Mouse (Mus musculus) myocyte (in vitro differentiated cells): Measurements from ENCODE around the gene Gm15517. TPM values are rescaled to one million over a fixed set of nuclear protein-coding genes. Genes with fewer than 3 reads are reported as not detected.

Experiments
- H3K27me3 ChIP-seq: one replicate; pipeline ENCODE4 v1.6.1; 2011; ENCODE audit not compliant: control insufficient read depth, insufficient read depth, insufficient read length
- H3K36me3 ChIP-seq: one replicate; pipeline ENCODE4 v1.6.1; 2011; ENCODE audit not compliant: control insufficient read depth, insufficient read depth
- H3K4me2 ChIP-seq: one replicate; pipeline ENCODE4 v1.6.1; 2011; ENCODE audit warnings: low read depth, control low read depth
- H3K4me3 ChIP-seq: one replicate; pipeline ENCODE4 v1.5.1; 2011; ENCODE audit warnings: mild to moderate bottlenecking, control low read depth, moderate library complexity
- H3K79me2 ChIP-seq: one replicate; pipeline ENCODE4 v1.6.1; 2011; ENCODE audit not compliant: control insufficient read depth, insufficient read depth
- H3ac ChIP-seq: one replicate; pipeline ENCODE4 v1.6.1; 2011; ENCODE audit not compliant: control insufficient read depth, insufficient read length
- CEBPB ChIP-seq: IDR thresholded peaks from 2 replicates; pipeline ENCODE4 v1.6.1; 2011; ENCODE audit warnings: mild to moderate bottlenecking, moderate library complexity; ENCODE audit not compliant: poor library complexity, insufficient read depth, severe bottlenecking
- E2F4 ChIP-seq: IDR thresholded peaks from one replicate; pipeline ENCODE4 v1.6.1; 2011; ENCODE audit warnings: mild to moderate bottlenecking, control low read depth, moderate library complexity; ENCODE audit not compliant: insufficient read depth
- MAX ChIP-seq: IDR thresholded peaks from one replicate; pipeline ENCODE4 v1.6.1; 2011; ENCODE audit warnings: low read depth, mild to moderate bottlenecking, control low read depth
- MYOD1 ChIP-seq, 3 experiments: IDR thresholded peaks; one replicate each; pipeline ENCODE4 v1.6.1; 2011; ENCODE audit warnings: control low read depth in 2 of 3, low read depth in 2 of 3, mild to moderate bottlenecking in 2 of 3, moderate library complexity in 1 of 3; ENCODE audit not compliant: insufficient read length in 2 of 3, control insufficient read depth in 1 of 3
- MYOG ChIP-seq, 3 experiments: IDR thresholded peaks; one replicate each; pipeline ENCODE4 v1.6.1; 2011; ENCODE audit warnings: control low read depth in 2 of 3, low read depth in 2 of 3, mild to moderate bottlenecking in 2 of 3; ENCODE audit not compliant: insufficient read length in 2 of 3, control insufficient read depth in 1 of 3, insufficient read depth in 1 of 3
- POLR2A ChIP-seq: IDR thresholded peaks from one replicate; pipeline ENCODE4 v1.6.1; 2011; ENCODE audit warnings: low read depth, mild to moderate bottlenecking, control low read depth, moderate library complexity; ENCODE audit not compliant: insufficient read length
- POLR2AphosphoS2 ChIP-seq: IDR thresholded peaks from one replicate; pipeline ENCODE4 v1.6.1; 2011; ENCODE audit warnings: low read depth, control low read depth; ENCODE audit not compliant: insufficient read length
- REST ChIP-seq: IDR thresholded peaks from one replicate; pipeline ENCODE4 v1.6.1; 2011; ENCODE audit warnings: mild to moderate bottlenecking, control low read depth, moderate library complexity; ENCODE audit not compliant: insufficient read depth, insufficient read length
- SRF ChIP-seq: IDR thresholded peaks from one replicate; pipeline ENCODE4 v1.6.1; 2011; ENCODE audit warnings: low read depth; ENCODE audit not compliant: control insufficient read depth, insufficient read length
- TCF12 ChIP-seq: IDR thresholded peaks from one replicate; pipeline ENCODE4 v1.6.1; 2011; ENCODE audit warnings: mild to moderate bottlenecking, control low read depth; ENCODE audit not compliant: poor library complexity, insufficient read depth, severe bottlenecking
- TCF3 ChIP-seq: IDR thresholded peaks from one replicate; pipeline ENCODE4 v1.6.1; 2011; ENCODE audit warnings: low read depth, control low read depth; ENCODE audit not compliant: insufficient read length
- USF1 ChIP-seq: IDR thresholded peaks from one replicate; pipeline ENCODE4 v1.6.1; 2011; ENCODE audit warnings: low read depth, mild to moderate bottlenecking, control low read depth, moderate library complexity
- polyA plus RNA-seq: library from polyadenylated mRNA; unstranded; fragments of >200 nt; fragmentation: generic; extraction: Trizol; gene quantifications from one replicate; pipeline ENCODE4 v1.2.1, GENCODE M21; 2012; ENCODE audit warnings: missing spikeins

Gene Gm15517
- polyA plus RNA-seq, 1 experiment: not detected

DNA sequence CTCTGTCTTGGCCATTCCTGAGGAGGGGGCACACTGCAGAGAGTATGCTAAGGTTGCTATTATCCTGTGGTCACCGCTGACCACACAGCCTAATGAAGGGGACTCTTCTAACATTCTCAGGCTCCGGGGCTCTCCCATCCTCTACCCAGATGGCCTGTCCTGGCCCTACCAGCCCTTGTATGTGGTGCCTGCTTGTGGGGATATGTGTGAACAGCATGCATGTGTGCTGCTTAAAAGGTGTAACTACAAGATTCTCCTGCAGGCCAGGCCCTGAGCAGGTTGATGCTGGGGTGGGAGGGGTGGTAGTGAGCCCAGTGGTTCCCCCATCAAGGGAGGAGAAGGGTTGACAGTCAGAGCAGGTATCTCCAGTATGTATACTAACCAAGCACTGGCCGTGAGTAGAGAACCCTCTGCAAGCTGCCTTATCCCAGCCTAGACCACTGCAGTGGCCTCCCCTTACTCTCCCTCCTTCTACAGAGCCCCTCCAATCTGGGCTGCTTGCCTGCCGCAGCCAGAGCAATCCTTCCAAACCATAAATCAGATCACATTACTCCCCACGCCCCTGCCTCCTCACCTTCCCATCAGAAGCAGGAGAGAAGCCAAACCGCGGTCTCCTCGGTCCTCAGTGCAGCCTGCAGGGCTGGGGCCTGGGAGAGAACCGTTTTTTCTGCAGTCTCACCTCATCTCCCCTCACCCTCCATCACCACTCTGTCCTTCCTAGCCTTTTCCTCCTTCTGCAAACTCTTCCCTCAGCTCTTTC is 46.2 kb downstream of the Gm15517 start:
- H3K79me2 ChIP-seq: no peaks in the 10 kb centered on the region
- no peak for TF ChIP-seq E2F4
- no peak for TF ChIP-seq POLR2AphosphoS2
- no peak for TF ChIP-seq POLR2A
- no peak overlapping the region for H3K4me3 ChIP-seq
- peaks cover 46% of the 10 kb centered on the region for H3K27me3 ChIP-seq
- H3ac ChIP-seq: no peak overlapping the region
- no peaks in the 10 kb centered on the region for H3K36me3 ChIP-seq
- H3K4me2 ChIP-seq: no peak overlapping the region

DNA sequence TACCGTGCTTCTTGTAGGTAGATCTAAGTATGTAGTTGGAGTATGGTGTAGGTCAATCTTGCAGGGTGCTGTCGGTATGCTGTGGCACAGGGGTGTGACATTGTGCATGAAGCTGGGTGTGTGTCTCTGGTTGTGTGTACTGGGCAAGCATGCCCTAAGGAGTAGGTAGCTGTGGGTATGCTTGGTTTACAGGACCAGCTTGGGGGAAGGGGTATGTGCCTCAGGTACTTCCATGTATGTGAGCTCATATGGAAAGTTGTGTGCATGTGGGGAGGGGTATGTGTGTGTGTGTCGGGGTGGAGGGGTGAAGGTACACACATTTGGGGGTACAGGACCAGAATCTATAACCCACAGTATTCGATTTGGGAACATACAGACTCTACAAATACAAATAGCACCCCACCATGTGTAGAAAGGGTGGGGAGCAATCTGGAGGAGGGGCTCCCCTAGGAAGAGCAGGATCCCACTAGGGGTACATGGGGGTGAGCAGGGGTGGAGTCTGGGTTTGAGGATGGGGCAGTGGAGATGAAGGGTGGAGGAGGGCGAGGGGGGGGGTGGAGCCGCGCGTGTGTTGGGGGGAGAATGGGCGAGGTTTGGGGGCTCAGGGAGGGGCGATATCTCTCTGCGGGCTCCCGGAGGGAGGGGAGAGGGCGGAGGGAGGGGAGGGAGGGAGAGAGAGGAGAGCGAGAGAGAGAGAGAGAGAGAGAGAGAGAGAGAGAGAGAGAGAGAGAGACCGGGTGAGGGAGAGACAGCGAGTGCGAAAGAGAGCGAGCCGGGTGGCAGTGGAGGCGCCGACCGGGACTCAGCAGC is 48.4 kb downstream of the Gm15517 start, which contains the start of gene Shank1:
Shank1 (plus strand) TSS at position 779 of the 810 bp plus-strand sequence.
- H3K4me3 ChIP-seq: no peak within 1 kb of the TSS
- H3ac ChIP-seq: no peak within 1 kb of the TSS
- peaks cover 63% of the 10 kb centered on the region for H3K27me3 ChIP-seq
- H3K4me2 ChIP-seq: peak within 1 kb of the TSS; percentile 60
- no peaks in the 10 kb centered on the region for H3K79me2 ChIP-seq
- H3K36me3 ChIP-seq: no peaks in the 10 kb centered on the region
- TF ChIP-seq TCF3: no peak
- TF ChIP-seq MAX: no peak
- TF ChIP-seq SRF: no peak
- no peak for TF ChIP-seq E2F4
- TF ChIP-seq TCF12: no peak
- TF ChIP-seq REST: no peak
- TF ChIP-seq POLR2A: no peak
- TF ChIP-seq MYOD1 (IDR thresholded peaks at IDR 0.05; ENCODE audit: control insufficient read depth in 1 of 3, insufficient read length in 2 of 3, low read depth in 2 of 3): no peak
- no peak for TF ChIP-seq POLR2AphosphoS2
- no peak for TF ChIP-seq CEBPB
- TF ChIP-seq USF1: no peak

DNA sequence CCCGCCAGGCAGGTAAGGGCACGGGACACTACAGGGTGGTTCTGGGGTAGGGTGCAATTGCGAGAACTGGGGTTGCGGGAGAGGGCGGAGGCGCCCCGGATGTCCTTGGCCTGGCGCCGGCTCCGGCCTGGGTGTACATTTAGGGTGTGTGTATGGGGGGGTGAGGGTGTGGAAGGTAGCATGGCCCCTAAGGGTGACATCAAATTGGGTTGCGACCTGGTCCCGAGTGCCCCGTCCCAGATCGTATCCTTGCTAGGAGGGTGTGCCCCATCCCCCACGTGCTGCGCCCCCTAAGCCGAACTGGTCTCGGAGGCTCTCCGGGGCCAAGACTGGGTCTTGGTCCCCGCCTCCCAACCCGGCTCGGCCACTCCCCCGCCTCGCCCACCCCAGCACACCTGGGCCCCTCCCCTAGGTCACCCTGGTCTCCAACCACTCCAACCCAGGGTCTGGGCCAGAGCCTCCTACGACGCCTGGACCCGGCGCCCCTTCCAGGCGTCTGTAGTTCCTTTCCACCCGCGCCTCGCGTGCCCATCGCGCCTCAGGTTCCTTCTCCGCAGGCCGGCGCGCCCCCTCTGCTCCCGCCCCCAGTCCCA is 49.1 kb downstream of the Gm15517 start:
- TF ChIP-seq POLR2AphosphoS2 (no peak), MYOD1 (IDR thresholded peaks at IDR 0.05; ENCODE audit: control insufficient read depth in 1 of 3, insufficient read length in 2 of 3, low read depth in 2 of 3) (no peak), USF1 (no peak), TCF12 (no peak), TCF3 (no peak), REST (no peak), E2F4 (no peak), CEBPB (no peak), MAX (no peak), MYOG (IDR thresholded peaks at IDR 0.05; ENCODE audit: control insufficient read depth in 1 of 3, insufficient read depth in 1 of 3, insufficient read length in 2 of 3, low read depth in 2 of 3) (no peak), POLR2A (no peak)
- Histone ChIP-seq H3K27me3 (peaks cover 65% of the 10 kb centered on the region), H3K4me2 (peak overlapping the region; percentile 60), H3K36me3 (no peaks in the 10 kb centered on the region), H3K4me3 (no peak overlapping the region), H3ac (no peak overlapping the region), H3K79me2 (no peaks in the 10 kb centered on the region)

DNA sequence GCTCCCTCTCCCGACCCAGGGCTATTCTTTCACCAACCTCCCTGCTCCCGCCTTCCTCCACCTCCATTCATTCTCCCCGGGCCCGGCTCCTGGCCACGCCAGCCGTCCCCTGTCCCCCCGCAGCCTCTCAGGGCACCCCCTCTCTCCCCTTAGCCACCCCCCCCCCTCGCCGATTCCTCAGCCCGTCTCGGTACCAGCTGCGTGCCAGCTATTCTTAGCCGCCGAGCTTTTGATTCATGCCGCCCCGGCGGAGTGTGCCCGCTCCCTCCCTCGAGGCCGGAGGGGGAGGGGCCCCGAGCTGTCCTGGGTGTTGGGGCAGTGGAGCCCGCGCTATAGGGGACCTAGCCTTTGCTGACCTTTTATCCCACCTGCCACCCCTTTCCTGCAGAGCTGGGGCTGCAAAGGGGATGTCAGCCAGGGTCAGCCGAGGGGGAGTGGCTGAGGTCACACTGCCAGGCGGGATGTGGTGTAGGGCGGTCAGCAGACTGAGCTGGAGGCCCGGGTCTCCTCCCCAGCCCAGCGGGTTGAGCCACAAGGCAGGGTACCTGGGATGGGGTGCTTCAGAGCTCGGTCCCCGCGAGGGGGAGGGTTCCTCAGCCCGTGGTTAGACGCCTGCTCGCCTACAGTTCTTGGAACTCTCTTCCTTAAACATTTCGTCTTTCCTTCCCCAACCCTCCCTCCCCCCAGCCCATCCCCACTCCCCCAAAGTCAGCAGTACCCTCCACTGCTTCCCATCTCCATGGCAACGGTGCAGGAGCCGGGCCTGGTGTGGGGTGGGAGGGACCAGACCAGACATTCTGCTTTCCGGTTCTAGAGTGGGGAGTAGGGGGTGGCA is 49.8 kb downstream of the Gm15517 start:
- TF ChIP-seq MYOG (IDR thresholded peaks at IDR 0.05; ENCODE audit: control insufficient read depth in 1 of 3, insufficient read depth in 1 of 3, insufficient read length in 2 of 3, low read depth in 2 of 3) (peak in 1 of 3 experiments; percentile 16), CEBPB (no peak)

More for the DNA sequence above, 49.8 kb downstream of the Gm15517 start:
- Histone ChIP-seq H3K4me2 (peak overlapping the region; percentile 60), H3K79me2 (no peaks in the 10 kb centered on the region), H3K27me3 (peaks cover 72% of the 10 kb centered on the region), H3K36me3 (no peaks in the 10 kb centered on the region), H3ac (no peak overlapping the region), H3K4me3 (no peak overlapping the region)

Other genes starting within 250 kb of the Gm15517 start
- gene Klk1b26, start 249.3 kb upstream of the Gm15517 start, polyA plus RNA-seq: 0.32 TPM
- 0.11 TPM for gene Klk1b27, start 209.2 kb upstream of the Gm15517 start, polyA plus RNA-seq
- not detected for gene Klk1b21, start 159.1 kb upstream of the Gm15517 start, polyA plus RNA-seq
- gene Klk1b22, start 148.8 kb upstream of the Gm15517 start, polyA plus RNA-seq: 1.1 TPM
- not detected for gene Klk1b16, start 124.7 kb upstream of the Gm15517 start, polyA plus RNA-seq
- not detected for gene Klk1b24, start 73.2 kb upstream of the Gm15517 start, polyA plus RNA-seq
- not detected for gene Klk1b3, start 63.3 kb upstream of the Gm15517 start, polyA plus RNA-seq
- gene Klk1b4, start 54.0 kb upstream of the Gm15517 start, polyA plus RNA-seq: not detected
- not detected for gene Klk1b5, start 45.5 kb upstream of the Gm15517 start, polyA plus RNA-seq
- gene Klk1, start 36.1 kb upstream of the Gm15517 start, polyA plus RNA-seq: not detected
- gene Gm36864, start 25.3 kb upstream of the Gm15517 start, polyA plus RNA-seq: not detected
- 0.62 TPM for gene 1700028J19Rik, start 14.8 kb upstream of the Gm15517 start, polyA plus RNA-seq
- gene 2410002F23Rik, start 14.7 kb upstream of the Gm15517 start, polyA plus RNA-seq: 40.9 TPM
- 0.06 TPM for gene Acp4, start 4.1 kb upstream of the Gm15517 start, polyA plus RNA-seq
- 0.60 TPM for gene Clec11a, start 45.5 kb downstream of the Gm15517 start, polyA plus RNA-seq
- gene Shank1, start 48.8 kb downstream of the Gm15517 start, polyA plus RNA-seq: 0.10 TPM
- not detected for gene Syt3, start 122.7 kb downstream of the Gm15517 start, polyA plus RNA-seq
- gene 1700008O03Rik, start 124.4 kb downstream of the Gm15517 start, polyA plus RNA-seq: not detected
- gene Lrrc4b, start 167.6 kb downstream of the Gm15517 start, polyA plus RNA-seq: not detected
- gene Aspdh, start 203.9 kb downstream of the Gm15517 start, polyA plus RNA-seq: not detected
- gene Josd2, start 206.5 kb downstream of the Gm15517 start, polyA plus RNA-seq: 233 TPM
- gene Emc10, start 235.1 kb downstream of the Gm15517 start, polyA plus RNA-seq: 98.2 TPM
- gene Fam71e1, start 235.1 kb downstream of the Gm15517 start, polyA plus RNA-seq: 1.7 TPM